Mouse (Mus musculus) midbrain, postnatal 0 days (tissue): ENCODE results near the gene Ufd1. TPM values are rescaled to one million over a fixed set of nuclear protein-coding genes. Genes with fewer than 3 reads are reported as not detected.
A peak's percentile ranks its signal among the peaks of the same experiment; 100 is the strongest.
"Not testable (repeated sequence)": the region's sequence is repeated elsewhere in the genome, so short reads cannot be mapped to it uniquely, and the experiment has no call there.

ENCODE experiments used
- ATAC-seq: fragments of 200-750 bp; cut with Nextera tagmentation; 2 replicates; pipeline ENCODE4 v1.8.0; 2017; ENCODE audit warnings: moderate number of reproducible peaks, mild to moderate bottlenecking, moderate TSS enrichment, moderate library complexity; ENCODE audit not compliant: low FRiP score
- DNase-seq: peaks from one replicate; pipeline ENCODE4 v3.0.0-alpha.2; 2015; ENCODE audit warnings: low spot score
- H3K27ac ChIP-seq: fragments of 300-500 bp; sonication (generic); 2 replicates; pipeline ENCODE4 v1.5.1; 2014; ENCODE audit warnings: low read depth, mild to moderate bottlenecking, low read length, mixed read lengths
- H3K27me3 ChIP-seq: fragments of 300-500 bp; sonication (generic); 2 replicates; pipeline ENCODE4 v1.6.1; 2014; ENCODE audit warnings: low read length, control low read depth, mixed read lengths; ENCODE audit not compliant: insufficient read depth
- H3K36me3 ChIP-seq: fragments of 300-500 bp; sonication (generic); 2 replicates; pipeline ENCODE4 v1.6.1; 2014; ENCODE audit warnings: low read length, control low read depth, mixed read lengths; ENCODE audit not compliant: insufficient read depth
- H3K4me1 ChIP-seq: fragments of 300-500 bp; sonication (generic); 2 replicates; pipeline ENCODE4 v1.6.1; 2014; ENCODE audit warnings: mild to moderate bottlenecking, control low read depth, antibody characterized with exemption, low read length, mixed read lengths; ENCODE audit not compliant: insufficient read depth
- H3K4me2 ChIP-seq: fragments of 300-500 bp; sonication (generic); 2 replicates; pipeline ENCODE4 v1.6.1; 2014; ENCODE audit warnings: low read depth, mild to moderate bottlenecking, low read length, mixed read lengths; ENCODE audit not compliant: poor library complexity, severe bottlenecking
- H3K4me3 ChIP-seq: fragments of 300-500 bp; sonication (generic); 2 replicates; pipeline ENCODE4 v1.5.1; 2014; ENCODE audit warnings: low read depth, mild to moderate bottlenecking, low read length, moderate library complexity
- H3K9ac ChIP-seq: fragments of 300-500 bp; sonication (generic); replicated peaks from 2 replicates; pipeline ENCODE4 v1.6.1; 2014; ENCODE audit warnings: mild to moderate bottlenecking, low read length, moderate library complexity, mixed read lengths; ENCODE audit not compliant: poor library complexity, severe bottlenecking
- H3K9me3 ChIP-seq: fragments of 300-500 bp; sonication (generic); 2 replicates; pipeline ENCODE4 v1.6.1; 2016; ENCODE audit warnings: low read length, control low read depth
- CTCF ChIP-seq: IDR thresholded peaks from 2 replicates; pipeline ENCODE4 v1.5.1; 2016; ENCODE audit warnings: antibody characterized with exemption, mild to moderate bottlenecking
- WGBS: fragments of 180-500 bp; shearing (Covaris S2); extraction: QIAGEN DNeasy Blood & Tissue Kit; methylation state at CpG from one replicate; pipeline ENCODE4 v1.1.7; 2014; 5-methylcytosine and 5-hydroxymethylcytosine counted together
- polyA plus RNA-seq: library from polyadenylated mRNA; unstranded; fragments of >200 nt; fragmentation: Nextera tagmentation; extraction: Ambion mirVana; gene quantifications from 2 replicates; pipeline ENCODE4 v1.2.1, GENCODE M21; 2015
- total RNA-seq: library from RNA; depleted of rRNA; stranded (reverse); fragments of >200 nt; gene quantifications from 2 replicates; pipeline ENCODE4 v1.2.3, GENCODE M21; 2014

The Ufd1 gene
- total and polyA plus RNA-seq, 2 experiments from 2014 or later, result 60.9 to 116 TPM

- ATAC-seq, result peak; percentile 97
- Histone ChIP-seq H3K4me2 (peak within 1 kb of the TSS; percentile 74), H3K4me3 (peak within 1 kb of the TSS; percentile 90), H3K27ac (peak within 1 kb of the TSS; percentile 87), H3K36me3 (peaks cover 17% of the 10 kb centered on the region), H3K9me3 (no peaks in the 10 kb centered on the region), H3K27me3 (no peaks in the 10 kb centered on the region), H3K4me1 (no peaks in the 10 kb centered on the region), H3K9ac (peak within 1 kb of the TSS; percentile 91)
- TF ChIP-seq CTCF, result no peak
- 1% methylated on average over 45 of the region's 46 CpGs for WGBS
- DNase-seq, result peak; percentile 94
Observed at GRCm38 (mm10) chr16:18836468-18837208, 25.1 kb downstream of the Ufd1 start, which contains the start of the genes 2510002D24Rik and Gm28539. 2510002D24Rik (plus strand) TSS chr16:18836578. Gm28539 (plus strand) TSS chr16:18836584.

GRCm38 (mm10) chr16:18838346-18838745 lies 26.8 kb downstream of the Ufd1 start:
- H3K27ac ChIP-seq, result no peak overlapping the region
- no peak for TF ChIP-seq CTCF
- no peak overlapping the region for H3K4me3 ChIP-seq
- no peak for ATAC-seq
- no peaks in the 10 kb centered on the region for H3K4me1 ChIP-seq
- H3K9ac ChIP-seq, result no peak overlapping the region
- WGBS, result 92% methylated on average over 4 of the region's 4 CpGs
- no peak overlapping the region for H3K4me2 ChIP-seq
- peaks cover 14% of the 10 kb centered on the region for H3K36me3 ChIP-seq
- H3K27me3 ChIP-seq, result no peaks in the 10 kb centered on the region
- H3K9me3 ChIP-seq, result no peaks in the 10 kb centered on the region
- no peak for DNase-seq

- no peak overlapping the region for H3K27ac ChIP-seq
- H3K4me2 ChIP-seq, result no peak overlapping the region
- no peaks in the 10 kb centered on the region for H3K36me3 ChIP-seq
- no peak overlapping the region for H3K9ac ChIP-seq
- DNase-seq (no peak), ATAC-seq (no peak)
- H3K4me1 ChIP-seq, result no peaks in the 10 kb centered on the region
- WGBS, result 93% methylated on average over 15 of the region's 15 CpGs
- H3K9me3 ChIP-seq, result no peaks in the 10 kb centered on the region
- H3K27me3 ChIP-seq, result no peaks in the 10 kb centered on the region
- no peak for TF ChIP-seq CTCF
- H3K4me3 ChIP-seq, result no peak overlapping the region
Observed at GRCm38 (mm10) chr16:18846301-18846820, 34.8 kb downstream of the Ufd1 start.

GRCm38 (mm10) chr16:18849521-18850190 lies 38.1 kb downstream of the Ufd1 start:
- 91% methylated on average over 15 of the region's 17 CpGs for WGBS
- H3K27ac ChIP-seq, H3K4me1 ChIP-seq, H3K27me3 ChIP-seq, DNase-seq, ATAC-seq, H3K4me2 ChIP-seq, H3K9ac ChIP-seq, H3K9me3 ChIP-seq, H3K4me3 ChIP-seq, H3K36me3 ChIP-seq: not testable (repeated sequence)

GRCm38 (mm10) chr16:18858551-18858950 lies 47.0 kb downstream of the Ufd1 start:
- Histone ChIP-seq H3K36me3 (no peaks in the 10 kb centered on the region), H3K4me3 (no peak overlapping the region), H3K4me2 (no peak overlapping the region), H3K27ac (no peak overlapping the region), H3K4me1 (no peaks in the 10 kb centered on the region), H3K27me3 (no peaks in the 10 kb centered on the region), H3K9ac (no peak overlapping the region), H3K9me3 (no peaks in the 10 kb centered on the region)
- peak; percentile 87 for ATAC-seq
- DNase-seq, result peak; percentile 88
- TF ChIP-seq CTCF, result peak; percentile 79

- Histone ChIP-seq H3K4me2 (no peak overlapping the region), H3K4me1 (no peaks in the 10 kb centered on the region), H3K9ac (no peak overlapping the region), H3K4me3 (no peak overlapping the region), H3K27ac (no peak overlapping the region), H3K27me3 (no peaks in the 10 kb centered on the region), H3K36me3 (no peaks in the 10 kb centered on the region), H3K9me3 (no peaks in the 10 kb centered on the region)
- DNase-seq, result peak; percentile 26
- no peak for ATAC-seq
- TF ChIP-seq CTCF, result no peak
- WGBS, result 48% methylated on average over 1 of the region's 1 CpGs
Observed at GRCm38 (mm10) chr16:18860186-18860585, 48.6 kb downstream of the Ufd1 start.

- H3K9ac ChIP-seq, ATAC-seq, H3K4me2 ChIP-seq, H3K27me3 ChIP-seq, H3K4me3 ChIP-seq, H3K4me1 ChIP-seq, DNase-seq, H3K9me3 ChIP-seq, H3K27ac ChIP-seq: not testable (repeated sequence)
- 81% methylated on average over 1 of the region's 1 CpGs for WGBS
- peaks cover 18% of the 10 kb centered on the region for H3K36me3 ChIP-seq
Observed at GRCm38 (mm10) chr16:18870495-18870894, 58.9 kb downstream of the Ufd1 start.
